Mouse (Mus musculus): ENCODE results near the gene Vmn2r58. TPM values are rescaled to one million over a fixed set of nuclear protein-coding genes. Genes with fewer than 3 reads are reported as not detected.
"Not testable (repeated sequence)": the region's sequence is repeated elsewhere in the genome, so short reads cannot be mapped to it uniquely, and the experiment has no call there.

The Vmn2r58 gene
- not detected in 2 replicates for polyA plus RNA-seq (2012; ENCODE audit: insufficient read depth, insufficient read length, low replicate concordance, missing spikeins)

GRCm38 (mm10) chr7:41872612-41873011 is at the start of gene Vmn2r58:
TSS of gene Vmn2r58 (minus strand) at chr7:41872712.
- not testable (repeated sequence) for H3K4me3 ChIP-seq (ENCODE audit: insufficient read depth, low read depth, low read length); H3K4me1 ChIP-seq (ENCODE audit: control insufficient read depth, insufficient read depth, low read length); H3K27ac ChIP-seq (ENCODE audit: insufficient read depth, low read depth, low read length)
- WGBS: 86% methylated on average over 5 of the region's 5 CpGs

Other genes with a start within 250 kb of the Vmn2r58 start
- gene Zfp788, start 239.5 kb downstream of the Vmn2r58 start, polyA plus RNA-seq (2012; ENCODE audit: insufficient read depth, insufficient read length, low replicate concordance, missing spikeins): not detected in 2 replicates
- not detected in 2 replicates for gene Vmn2r59, start 186.3 kb upstream of the Vmn2r58 start, polyA plus RNA-seq (2012; ENCODE audit: insufficient read depth, insufficient read length, low replicate concordance, missing spikeins)
- gene Vmn2r60, start 235.1 kb upstream of the Vmn2r58 start, polyA plus RNA-seq (2012; ENCODE audit: insufficient read depth, insufficient read length, low replicate concordance, missing spikeins): not detected in 2 replicates

All from olfactory bulb, adult 2 months (tissue).